Mouse (Mus musculus) stomach, embryonic 14.5 days (tissue): ENCODE data around the gene AA467197. TPM values are rescaled to one million over a fixed set of nuclear protein-coding genes. Genes with fewer than 3 reads are reported as not detected.
A peak's percentile ranks its signal among the peaks of the same experiment; 100 is the strongest.

ENCODE experiments used
- ATAC-seq: fragments of 200-750 bp; cut with Nextera tagmentation; 2 replicates; pipeline ENCODE4 v1.8.0; 2017; ENCODE audit warnings: low read depth, moderate TSS enrichment; ENCODE audit not compliant: insufficient number of reproducible peaks, insufficient read depth, low FRiP score
- H3K27ac ChIP-seq: fragments of 300-500 bp; sonication (generic); 2 replicates; pipeline ENCODE4 v1.5.1; 2014; ENCODE audit warnings: mild to moderate bottlenecking, low read length, moderate library complexity, mixed read lengths
- H3K27me3 ChIP-seq: fragments of 300-500 bp; sonication (generic); 2 replicates; pipeline ENCODE4 v1.6.1; 2014; ENCODE audit warnings: low read length, control low read depth, mixed read lengths; ENCODE audit not compliant: control insufficient read depth, insufficient read depth
- H3K36me3 ChIP-seq: fragments of 300-500 bp; sonication (generic); 2 replicates; pipeline ENCODE4 v1.6.1; 2014; ENCODE audit warnings: mild to moderate bottlenecking, control low read depth, low read length, moderate library complexity, mixed read lengths; ENCODE audit not compliant: control insufficient read depth, insufficient read depth
- H3K4me1 ChIP-seq: fragments of 300-500 bp; sonication (generic); 2 replicates; pipeline ENCODE4 v1.6.1; 2014; ENCODE audit warnings: low read length, control low read depth, mixed read lengths; ENCODE audit not compliant: control insufficient read depth, insufficient read depth
- H3K4me2 ChIP-seq: fragments of 300-500 bp; sonication (generic); replicated peaks from 2 replicates; pipeline ENCODE4 v1.6.1; 2014; ENCODE audit warnings: low read depth, low read length, control low read depth
- H3K4me3 ChIP-seq: fragments of 300-500 bp; sonication (generic); 2 replicates; pipeline ENCODE4 v1.5.1; 2014; ENCODE audit warnings: low read depth, low read length, control low read depth
- H3K9ac ChIP-seq: fragments of 300-500 bp; sonication (generic); replicated peaks from 2 replicates; pipeline ENCODE4 v1.6.1; 2014; ENCODE audit warnings: low read depth, mild to moderate bottlenecking, control low read depth, low read length, moderate library complexity, mixed read lengths
- H3K9me3 ChIP-seq: fragments of 300-500 bp; sonication (generic); 2 replicates; pipeline ENCODE4 v1.6.1; 2016; ENCODE audit warnings: low read depth, low read length, control low read depth; ENCODE audit not compliant: control insufficient read depth
- WGBS: fragments of 180-500 bp; shearing (Covaris S2); extraction: QIAGEN DNeasy Blood & Tissue Kit; methylation state at CpG from one replicate; pipeline ENCODE4 v1.1.7; 2014; 5-methylcytosine and 5-hydroxymethylcytosine counted together
- polyA plus RNA-seq: library from polyadenylated mRNA; unstranded; fragments of >200 nt; fragmentation: Nextera tagmentation; extraction: Ambion mirVana; gene quantifications from 2 replicates; pipeline ENCODE4 v1.2.1, GENCODE M21; 2014

AA467197 gene
- polyA plus RNA-seq, 1 experiment from 2014 or later: 5.5 TPM

DNA sequence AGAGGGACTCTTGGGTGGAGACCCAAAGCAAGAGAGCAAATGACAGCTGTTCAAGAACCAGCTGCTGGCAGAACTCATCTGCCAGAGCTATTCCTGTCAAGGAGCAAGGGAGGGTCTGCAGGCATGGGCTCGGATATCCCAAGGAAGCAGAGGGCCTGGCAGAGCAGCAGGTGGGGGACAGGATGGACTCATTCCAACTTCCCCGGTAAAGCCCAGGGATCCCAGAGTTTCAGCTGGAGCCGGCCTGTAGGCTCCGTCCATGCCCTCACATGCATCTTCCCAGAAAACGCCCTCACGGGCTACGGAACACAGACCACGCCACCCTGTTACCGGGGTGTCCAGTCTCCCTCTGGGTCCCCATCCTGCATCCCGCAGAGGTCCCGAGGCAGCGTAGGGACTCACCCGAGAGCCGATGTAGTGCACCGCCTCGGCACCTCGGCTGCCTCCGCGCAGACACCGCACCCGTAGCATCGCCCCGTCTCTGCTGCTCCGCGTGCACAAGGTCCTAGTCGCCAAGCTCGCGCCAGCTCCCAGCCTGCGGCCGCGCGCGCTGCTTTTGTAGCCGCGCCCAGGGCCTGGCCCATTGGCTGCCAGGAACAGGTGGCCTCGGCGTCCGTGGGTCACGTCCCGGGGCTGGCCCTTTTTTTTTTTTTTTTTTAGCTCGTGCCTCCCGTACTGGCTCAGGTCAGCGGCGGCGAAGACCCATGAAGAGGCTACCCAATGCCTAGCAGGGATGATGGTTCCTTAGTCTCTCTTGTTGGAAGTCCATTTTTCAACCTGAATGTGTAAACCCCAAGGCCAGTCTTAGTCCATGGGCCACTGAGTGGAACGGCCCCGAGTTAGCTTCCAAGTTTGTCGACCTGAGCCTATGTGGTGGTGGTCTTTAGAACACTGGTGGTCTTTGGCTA is 25.8 kb upstream of the AA467197 start, which contains the start of gene Gatm:
Gatm (minus strand) TSS at position 558 of the 908 bp plus-strand sequence.
- WGBS: 3% methylated on average over 47 of the region's 48 CpGs
- no peaks in the 10 kb centered on the region for H3K27me3 ChIP-seq

DNA sequence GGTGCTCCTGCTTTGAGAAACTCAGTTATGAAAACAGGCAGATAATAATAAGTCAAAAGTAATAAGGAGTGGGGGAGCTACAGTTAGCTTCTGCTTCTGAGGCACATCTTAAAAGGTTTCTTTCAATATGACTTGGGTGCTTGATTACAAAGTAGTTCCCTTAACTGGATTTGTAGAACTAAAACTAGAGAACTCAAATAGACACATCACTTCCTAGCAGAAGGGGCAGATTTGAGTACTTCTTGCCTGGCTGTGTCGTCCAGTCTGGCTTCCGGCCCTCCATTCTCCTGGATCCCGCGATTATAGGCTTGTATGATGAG is 25.2 kb upstream of the AA467197 start:
- Histone ChIP-seq H3K27me3 (no peaks in the 10 kb centered on the region), H3K4me1 (no peaks in the 10 kb centered on the region), H3K27ac (no peak overlapping the region), H3K9me3 (no peaks in the 10 kb centered on the region), H3K36me3 (no peaks in the 10 kb centered on the region), H3K4me2 (peak overlapping the region; percentile 89), H3K9ac (no peak overlapping the region), H3K4me3 (peak overlapping the region; percentile 40; the same call in 1 of the 2 replicates)
- ATAC-seq: no peak
- WGBS: 83% methylated on average over 4 of the region's 4 CpGs

More for the DNA sequence above, 25.8 kb upstream of the AA467197 start, which contains the start of gene Gatm:
- no peaks in the 10 kb centered on the region for H3K4me1 ChIP-seq
- H3K36me3 ChIP-seq: no peaks in the 10 kb centered on the region
- no peaks in the 10 kb centered on the region for H3K9me3 ChIP-seq
- H3K9ac ChIP-seq: peak within 1 kb of the TSS; percentile 25
- peak; percentile 85 for ATAC-seq
- no peak within 1 kb of the TSS for H3K27ac ChIP-seq
- H3K4me2 ChIP-seq: peak within 1 kb of the TSS; percentile 89
- H3K4me3 ChIP-seq: peak within 1 kb of the TSS; percentile 40

DNA sequence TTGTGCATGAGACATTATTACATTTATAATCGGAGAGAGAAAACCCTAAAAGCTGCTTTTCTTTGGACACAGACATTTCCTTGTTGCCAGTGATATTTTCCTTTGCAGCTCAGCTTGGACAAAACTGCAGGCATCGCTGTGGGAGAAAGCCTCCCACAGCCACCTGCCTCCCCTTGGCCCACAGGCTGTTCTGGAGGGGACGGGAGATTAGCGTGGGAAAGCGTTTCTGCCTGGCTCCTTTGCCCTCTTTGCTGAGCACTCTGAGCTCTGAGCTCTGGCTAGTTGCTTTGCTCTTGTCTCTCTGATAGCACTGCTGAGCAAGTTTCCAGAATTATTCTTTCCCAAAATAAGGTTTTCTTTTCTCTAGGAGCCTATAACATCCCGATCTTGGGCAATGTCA is 20.5 kb upstream of the AA467197 start:
- WGBS: 76% methylated on average over 6 of the region's 6 CpGs

DNA sequence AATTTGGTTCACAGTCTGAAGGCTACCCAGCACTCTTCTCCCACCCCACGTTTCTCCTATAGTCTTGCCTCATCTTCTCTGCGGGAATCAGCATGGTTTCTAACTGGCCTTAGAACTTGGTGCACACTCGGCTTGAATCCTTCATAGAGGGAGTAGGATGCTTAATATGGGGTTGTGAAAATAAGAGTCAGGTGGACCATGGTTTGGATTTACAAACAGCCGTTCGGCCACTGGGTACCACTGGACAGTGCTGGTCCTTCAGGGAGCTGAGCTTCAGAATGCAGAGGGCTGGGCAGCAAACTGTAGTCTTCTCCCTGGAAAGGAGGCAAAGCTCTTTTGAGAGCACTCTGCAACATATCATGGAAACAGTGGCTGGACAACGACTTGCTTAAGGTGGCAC is 19.0 kb upstream of the AA467197 start:
- Histone ChIP-seq H3K9me3 (no peaks in the 10 kb centered on the region), H3K4me2 (no peak overlapping the region), H3K4me1 (no peaks in the 10 kb centered on the region), H3K27ac (no peak overlapping the region), H3K4me3 (no peak overlapping the region), H3K36me3 (no peaks in the 10 kb centered on the region), H3K9ac (no peak overlapping the region), H3K27me3 (no peaks in the 10 kb centered on the region)
- ATAC-seq: no peak
- WGBS: 81% methylated on average over 6 of the region's 6 CpGs

More for the DNA sequence above, 20.5 kb upstream of the AA467197 start:
- H3K27me3 ChIP-seq: no peaks in the 10 kb centered on the region
- no peaks in the 10 kb centered on the region for H3K36me3 ChIP-seq
- no peak overlapping the region for H3K4me2 ChIP-seq
- no peak for ATAC-seq
- H3K4me3 ChIP-seq: no peak overlapping the region
- H3K9me3 ChIP-seq: no peaks in the 10 kb centered on the region
- no peak overlapping the region for H3K27ac ChIP-seq
- H3K9ac ChIP-seq: no peak overlapping the region
- no peaks in the 10 kb centered on the region for H3K4me1 ChIP-seq

DNA sequence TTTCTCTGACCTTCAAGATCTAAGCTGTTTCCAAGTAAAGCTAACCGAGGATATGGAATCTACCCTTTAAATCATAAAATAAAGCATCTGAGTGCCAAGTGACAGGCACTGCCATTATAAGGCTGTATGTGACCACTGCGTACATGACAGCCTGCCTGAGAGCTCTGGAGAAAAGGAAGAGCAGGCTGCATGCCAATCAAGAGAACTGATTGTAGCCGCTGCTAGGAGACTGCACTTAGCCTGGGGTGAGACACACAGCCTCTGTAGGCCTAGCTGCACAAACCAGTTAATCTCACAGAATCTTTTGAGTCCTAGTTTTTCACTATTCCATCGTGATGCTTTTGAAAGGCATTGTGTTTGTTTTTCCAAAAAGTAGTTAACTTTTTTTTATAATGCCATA is 18.1 kb upstream of the AA467197 start:
- H3K4me3 ChIP-seq: no peak overlapping the region
- no peaks in the 10 kb centered on the region for H3K9me3 ChIP-seq
- 66% methylated on average over 4 of the region's 4 CpGs for WGBS
- H3K36me3 ChIP-seq: no peaks in the 10 kb centered on the region
- no peak overlapping the region for H3K9ac ChIP-seq
- H3K27me3 ChIP-seq: no peaks in the 10 kb centered on the region
- no peak overlapping the region for H3K4me2 ChIP-seq
- H3K27ac ChIP-seq: no peak overlapping the region
- no peak for ATAC-seq
- H3K4me1 ChIP-seq: no peaks in the 10 kb centered on the region

DNA sequence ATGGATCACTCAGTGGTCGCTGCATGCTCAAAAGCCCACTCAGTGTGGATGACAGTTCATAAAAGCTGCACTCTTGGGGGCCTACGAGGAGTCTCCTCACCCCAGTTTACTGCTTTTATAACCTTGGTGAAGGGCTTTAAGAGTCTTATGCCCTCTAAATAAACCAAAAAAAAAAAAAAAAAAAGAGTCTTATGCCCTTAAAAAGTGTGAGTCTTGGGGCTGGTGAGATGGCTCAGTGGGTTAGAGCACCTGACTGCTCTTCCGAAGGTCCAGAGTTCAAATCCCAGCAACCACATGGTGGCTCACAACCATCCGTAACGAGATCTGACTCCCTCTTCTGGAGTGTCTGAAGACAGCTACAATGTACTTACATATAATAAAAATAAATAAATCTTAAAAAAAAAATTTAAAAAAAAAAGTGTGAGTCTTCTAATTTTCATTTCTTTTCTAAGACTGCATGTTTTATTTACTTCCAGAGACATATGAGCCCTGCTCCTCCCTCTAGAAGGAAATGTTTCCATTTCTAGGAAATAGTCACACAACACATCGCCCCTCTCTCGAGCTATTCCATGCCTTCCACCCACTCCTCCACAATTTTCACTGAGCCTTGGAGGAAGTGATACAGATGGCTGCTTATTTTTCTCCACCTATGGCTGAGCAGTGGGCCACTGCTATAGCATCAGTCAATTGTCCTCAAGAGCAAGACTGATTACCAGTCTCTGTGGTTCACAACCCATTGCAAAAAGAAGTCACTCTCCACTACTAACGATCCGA is 15.3 kb upstream of the AA467197 start:
- H3K4me1 ChIP-seq: no peaks in the 10 kb centered on the region
- WGBS: 78% methylated on average over 9 of the region's 9 CpGs

DNA sequence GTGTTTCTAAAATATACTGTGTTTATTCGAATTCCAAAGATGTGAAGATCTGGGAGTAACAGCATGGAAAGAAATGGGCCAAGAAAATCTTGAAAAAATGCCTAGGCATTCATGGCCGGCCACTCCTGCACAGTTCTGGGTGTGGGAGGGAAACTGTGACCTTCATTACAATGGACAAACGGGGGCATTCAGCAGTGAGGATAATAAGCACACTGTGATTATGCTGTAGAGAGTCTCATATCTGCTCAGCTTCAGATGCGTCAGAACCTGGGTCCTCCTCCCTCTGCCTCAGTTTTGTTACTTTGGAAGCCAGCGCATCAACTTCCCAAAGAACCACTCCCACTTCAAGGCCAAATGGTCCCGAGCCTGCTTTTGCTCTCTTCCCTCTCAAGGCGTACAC is 10.9 kb upstream of the AA467197 start:
- H3K4me2 ChIP-seq: no peak overlapping the region
- H3K27me3 ChIP-seq: no peaks in the 10 kb centered on the region
- no peak overlapping the region for H3K4me3 ChIP-seq
- no peak overlapping the region for H3K9ac ChIP-seq
- no peaks in the 10 kb centered on the region for H3K36me3 ChIP-seq
- no peaks in the 10 kb centered on the region for H3K4me1 ChIP-seq
- H3K9me3 ChIP-seq: no peaks in the 10 kb centered on the region
- H3K27ac ChIP-seq: no peak overlapping the region
- 50% methylated on average over 7 of the region's 7 CpGs for WGBS
- no peak for ATAC-seq

More for the DNA sequence above, 15.3 kb upstream of the AA467197 start:
- H3K9me3 ChIP-seq: no peaks in the 10 kb centered on the region
- no peak overlapping the region for H3K27ac ChIP-seq
- H3K4me3 ChIP-seq: no peak overlapping the region
- H3K27me3 ChIP-seq: no peaks in the 10 kb centered on the region
- ATAC-seq: no peak
- H3K4me2 ChIP-seq: no peak overlapping the region
- no peaks in the 10 kb centered on the region for H3K36me3 ChIP-seq
- no peak overlapping the region for H3K9ac ChIP-seq

DNA sequence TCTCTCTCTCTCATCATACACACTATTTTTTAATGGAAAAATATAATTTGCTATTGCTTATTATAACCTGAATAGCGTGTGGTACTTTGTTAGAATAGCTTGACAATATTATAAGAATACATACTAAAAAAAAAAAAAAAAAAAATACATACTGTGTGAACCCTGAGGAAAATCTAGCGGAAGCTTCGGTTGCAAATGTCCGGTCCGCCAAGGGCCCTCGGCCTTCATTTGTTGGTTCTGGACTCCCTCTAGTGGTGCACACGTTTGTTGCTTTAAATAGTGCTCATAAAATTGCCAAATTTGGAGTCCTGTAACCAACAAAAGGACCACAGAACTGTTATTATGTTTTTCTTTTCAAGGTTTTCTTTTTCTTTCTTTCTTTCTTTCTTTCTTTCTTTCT is 7.8 kb upstream of the AA467197 start:
- WGBS: under 1% methylated on average over 7 of the region's 7 CpGs
- Histone ChIP-seq H3K4me2 (no peak overlapping the region), H3K4me3 (no peak overlapping the region), H3K4me1 (peaks cover 4% of the 10 kb centered on the region; the same call in 1 of the 2 replicates), H3K36me3 (peaks cover 9% of the 10 kb centered on the region; the same call in 1 of the 2 replicates), H3K9me3 (no peaks in the 10 kb centered on the region), H3K27ac (no peak overlapping the region), H3K9ac (no peak overlapping the region), H3K27me3 (no peaks in the 10 kb centered on the region)
- no peak for ATAC-seq
